Mouse (Mus musculus) myocyte (in vitro differentiated cells): ENCODE measurements around the gene Gpat2. TPM values are rescaled to one million over a fixed set of nuclear protein-coding genes. Genes with fewer than 3 reads are reported as not detected.

ENCODE experiments used
- H3K27me3 ChIP-seq: one replicate; pipeline ENCODE4 v1.6.1; 2011; ENCODE audit not compliant: control insufficient read depth, insufficient read depth, insufficient read length
- H3K36me3 ChIP-seq: one replicate; pipeline ENCODE4 v1.6.1; 2011; ENCODE audit not compliant: control insufficient read depth, insufficient read depth
- H3K4me2 ChIP-seq: one replicate; pipeline ENCODE4 v1.6.1; 2011; ENCODE audit warnings: low read depth, control low read depth
- H3K4me3 ChIP-seq: one replicate; pipeline ENCODE4 v1.5.1; 2011; ENCODE audit warnings: mild to moderate bottlenecking, control low read depth, moderate library complexity
- H3K79me2 ChIP-seq: one replicate; pipeline ENCODE4 v1.6.1; 2011; ENCODE audit not compliant: control insufficient read depth, insufficient read depth
- H3ac ChIP-seq: one replicate; pipeline ENCODE4 v1.6.1; 2011; ENCODE audit not compliant: control insufficient read depth, insufficient read length
- CEBPB ChIP-seq: IDR thresholded peaks from 2 replicates; pipeline ENCODE4 v1.6.1; 2011; ENCODE audit warnings: mild to moderate bottlenecking, moderate library complexity; ENCODE audit not compliant: poor library complexity, insufficient read depth, severe bottlenecking
- E2F4 ChIP-seq: IDR thresholded peaks from one replicate; pipeline ENCODE4 v1.6.1; 2011; ENCODE audit warnings: mild to moderate bottlenecking, control low read depth, moderate library complexity; ENCODE audit not compliant: insufficient read depth
- MAX ChIP-seq: IDR thresholded peaks from one replicate; pipeline ENCODE4 v1.6.1; 2011; ENCODE audit warnings: low read depth, mild to moderate bottlenecking, control low read depth
- MYOD1 ChIP-seq, 3 experiments: IDR thresholded peaks; one replicate each; pipeline ENCODE4 v1.6.1; 2011; ENCODE audit warnings: control low read depth in 2 of 3, low read depth in 2 of 3, mild to moderate bottlenecking in 2 of 3, moderate library complexity in 1 of 3; ENCODE audit not compliant: insufficient read length in 2 of 3, control insufficient read depth in 1 of 3
- MYOG ChIP-seq, 3 experiments: IDR thresholded peaks; one replicate each; pipeline ENCODE4 v1.6.1; 2011; ENCODE audit warnings: control low read depth in 2 of 3, low read depth in 2 of 3, mild to moderate bottlenecking in 2 of 3; ENCODE audit not compliant: insufficient read length in 2 of 3, control insufficient read depth in 1 of 3, insufficient read depth in 1 of 3
- POLR2A ChIP-seq: IDR thresholded peaks from one replicate; pipeline ENCODE4 v1.6.1; 2011; ENCODE audit warnings: low read depth, mild to moderate bottlenecking, control low read depth, moderate library complexity; ENCODE audit not compliant: insufficient read length
- POLR2AphosphoS2 ChIP-seq: IDR thresholded peaks from one replicate; pipeline ENCODE4 v1.6.1; 2011; ENCODE audit warnings: low read depth, control low read depth; ENCODE audit not compliant: insufficient read length
- REST ChIP-seq: IDR thresholded peaks from one replicate; pipeline ENCODE4 v1.6.1; 2011; ENCODE audit warnings: mild to moderate bottlenecking, control low read depth, moderate library complexity; ENCODE audit not compliant: insufficient read depth, insufficient read length
- SRF ChIP-seq: IDR thresholded peaks from one replicate; pipeline ENCODE4 v1.6.1; 2011; ENCODE audit warnings: low read depth; ENCODE audit not compliant: control insufficient read depth, insufficient read length
- TCF12 ChIP-seq: IDR thresholded peaks from one replicate; pipeline ENCODE4 v1.6.1; 2011; ENCODE audit warnings: mild to moderate bottlenecking, control low read depth; ENCODE audit not compliant: poor library complexity, insufficient read depth, severe bottlenecking
- TCF3 ChIP-seq: IDR thresholded peaks from one replicate; pipeline ENCODE4 v1.6.1; 2011; ENCODE audit warnings: low read depth, control low read depth; ENCODE audit not compliant: insufficient read length
- USF1 ChIP-seq: IDR thresholded peaks from one replicate; pipeline ENCODE4 v1.6.1; 2011; ENCODE audit warnings: low read depth, mild to moderate bottlenecking, control low read depth, moderate library complexity
- polyA plus RNA-seq: library from polyadenylated mRNA; unstranded; fragments of >200 nt; fragmentation: generic; extraction: Trizol; gene quantifications from one replicate; pipeline ENCODE4 v1.2.1, GENCODE M21; 2012; ENCODE audit warnings: missing spikeins

Gpat2 gene
- polyA plus RNA-seq, result not detected

- H3K79me2 ChIP-seq, result no peaks in the 10 kb centered on the region
- no peak within 1 kb of the TSS for H3K4me2 ChIP-seq
- no peak for TF ChIP-seq E2F4
- no peak for TF ChIP-seq REST
- TF ChIP-seq MAX, result no peak
- no peak for TF ChIP-seq MYOD1 (IDR thresholded peaks at IDR 0.05; ENCODE audit: control insufficient read depth in 1 of 3, insufficient read length in 2 of 3, low read depth in 2 of 3)
- no peak for TF ChIP-seq TCF3
- TF ChIP-seq SRF, result no peak
- no peak for TF ChIP-seq POLR2AphosphoS2
- TF ChIP-seq POLR2A, result no peak
- TF ChIP-seq USF1, result no peak
- TF ChIP-seq MYOG (IDR thresholded peaks at IDR 0.05; ENCODE audit: control insufficient read depth in 1 of 3, insufficient read depth in 1 of 3, insufficient read length in 2 of 3, low read depth in 2 of 3), result no peak
- no peak for TF ChIP-seq CEBPB
- no peak for TF ChIP-seq TCF12
- no peak within 1 kb of the TSS for H3K4me3 ChIP-seq
- H3K27me3 ChIP-seq, result peaks cover 43% of the 10 kb centered on the region
- no peak within 1 kb of the TSS for H3ac ChIP-seq
- no peaks in the 10 kb centered on the region for H3K36me3 ChIP-seq
Measured at GRCm38 (mm10) chr2:127424977-127425376, at the start of gene Gpat2. TSS of gene Gpat2 (plus strand) at chr2:127425199.

- H3K36me3 ChIP-seq, result no peaks in the 10 kb centered on the region
- no peak for TF ChIP-seq TCF3
- no peak for TF ChIP-seq MYOG (IDR thresholded peaks at IDR 0.05; ENCODE audit: control insufficient read depth in 1 of 3, insufficient read depth in 1 of 3, insufficient read length in 2 of 3, low read depth in 2 of 3)
- no peak for TF ChIP-seq POLR2AphosphoS2
- no peak for TF ChIP-seq USF1
- TF ChIP-seq E2F4, result no peak
- no peak for TF ChIP-seq TCF12
- no peak for TF ChIP-seq CEBPB
- TF ChIP-seq MYOD1 (IDR thresholded peaks at IDR 0.05; ENCODE audit: control insufficient read depth in 1 of 3, insufficient read length in 2 of 3, low read depth in 2 of 3), result no peak
- no peak for TF ChIP-seq SRF
- no peak for TF ChIP-seq REST
- TF ChIP-seq POLR2A, result no peak
- TF ChIP-seq MAX, result no peak
- no peak overlapping the region for H3K4me3 ChIP-seq
- no peaks in the 10 kb centered on the region for H3K79me2 ChIP-seq
- H3K27me3 ChIP-seq, result peaks cover 30% of the 10 kb centered on the region
- H3K4me2 ChIP-seq, result no peak overlapping the region
- no peak overlapping the region for H3ac ChIP-seq
Measured at GRCm38 (mm10) chr2:127375759-127376341, 49.1 kb upstream of the Gpat2 start.

- TF ChIP-seq REST, result no peak
- TF ChIP-seq MAX, result no peak
- TF ChIP-seq E2F4, result no peak
- no peak for TF ChIP-seq SRF
- no peak for TF ChIP-seq USF1
- no peak for TF ChIP-seq TCF3
- TF ChIP-seq POLR2A, result no peak
- TF ChIP-seq TCF12, result no peak
- no peak for TF ChIP-seq MYOD1 (IDR thresholded peaks at IDR 0.05; ENCODE audit: control insufficient read depth in 1 of 3, insufficient read length in 2 of 3, low read depth in 2 of 3)
- no peak for TF ChIP-seq MYOG (IDR thresholded peaks at IDR 0.05; ENCODE audit: control insufficient read depth in 1 of 3, insufficient read depth in 1 of 3, insufficient read length in 2 of 3, low read depth in 2 of 3)
- no peak for TF ChIP-seq POLR2AphosphoS2
- TF ChIP-seq CEBPB, result no peak
- no peaks in the 10 kb centered on the region for H3K36me3 ChIP-seq
- peaks cover 24% of the 10 kb centered on the region for H3K27me3 ChIP-seq
- no peak overlapping the region for H3ac ChIP-seq
- H3K4me2 ChIP-seq, result no peak overlapping the region
- H3K4me3 ChIP-seq, result no peak overlapping the region
- H3K79me2 ChIP-seq, result no peaks in the 10 kb centered on the region
Measured at GRCm38 (mm10) chr2:127376423-127377051, 48.5 kb upstream of the Gpat2 start.

GRCm38 (mm10) chr2:127377942-127378610, 46.9 kb upstream of the Gpat2 start:
- no peaks in the 10 kb centered on the region for H3K36me3 ChIP-seq
- H3K27me3 ChIP-seq, result peaks cover 24% of the 10 kb centered on the region
- TF ChIP-seq SRF (no peak), TCF12 (no peak), USF1 (no peak), CEBPB (no peak), TCF3 (no peak), MYOD1 (IDR thresholded peaks at IDR 0.05; ENCODE audit: control insufficient read depth in 1 of 3, insufficient read length in 2 of 3, low read depth in 2 of 3) (no peak), E2F4 (no peak), POLR2A (no peak), MYOG (IDR thresholded peaks at IDR 0.05; ENCODE audit: control insufficient read depth in 1 of 3, insufficient read depth in 1 of 3, insufficient read length in 2 of 3, low read depth in 2 of 3) (no peak), REST (no peak), POLR2AphosphoS2 (no peak), MAX (no peak)
- no peak overlapping the region for H3K4me3 ChIP-seq
- no peak overlapping the region for H3K4me2 ChIP-seq
- no peak overlapping the region for H3ac ChIP-seq
- H3K79me2 ChIP-seq, result no peaks in the 10 kb centered on the region
